Mouse (Mus musculus) heart, adult 9 months (tissue): ENCODE results near the gene Slc22a7.

Source experiments
- DNase-seq, 2 experiments: peaks; one replicate each; pipeline ENCODE4 v3.0.0; 2022; ENCODE audit warnings: low spot score in 2 of 2

Slc22a7 gene

DNA sequence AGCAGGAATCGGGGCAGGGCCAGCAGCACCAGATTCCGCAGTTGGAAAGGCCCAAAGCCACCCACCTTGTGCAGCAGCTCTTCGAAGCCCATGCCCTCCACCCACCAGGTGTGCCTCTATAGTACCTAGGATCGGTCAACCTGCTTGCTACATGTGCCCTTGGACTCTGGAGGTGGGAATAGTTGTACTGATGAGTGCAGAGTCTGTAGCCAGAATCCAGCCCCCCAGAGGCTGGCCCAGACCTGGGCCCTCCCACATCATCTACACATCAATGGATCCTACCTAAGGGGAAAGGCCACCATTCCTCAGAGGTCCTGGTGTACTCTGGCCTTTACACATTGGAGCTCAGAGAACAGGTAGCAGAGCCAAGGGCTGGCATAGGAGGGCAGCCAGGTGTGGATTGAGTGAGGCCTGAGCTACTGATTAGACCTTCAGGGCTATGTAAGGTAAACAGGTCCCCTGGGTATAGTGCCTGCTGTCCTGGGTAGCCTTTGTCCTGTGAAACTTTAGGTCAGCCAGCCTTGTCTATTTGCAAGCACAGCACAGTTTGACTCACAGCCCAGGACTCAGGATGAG, at the start of gene Slc22a7:
Slc22a7 (minus strand) TSS at position 160 of the 576 bp plus-strand sequence.
- no peak for DNase-seq

DNA sequence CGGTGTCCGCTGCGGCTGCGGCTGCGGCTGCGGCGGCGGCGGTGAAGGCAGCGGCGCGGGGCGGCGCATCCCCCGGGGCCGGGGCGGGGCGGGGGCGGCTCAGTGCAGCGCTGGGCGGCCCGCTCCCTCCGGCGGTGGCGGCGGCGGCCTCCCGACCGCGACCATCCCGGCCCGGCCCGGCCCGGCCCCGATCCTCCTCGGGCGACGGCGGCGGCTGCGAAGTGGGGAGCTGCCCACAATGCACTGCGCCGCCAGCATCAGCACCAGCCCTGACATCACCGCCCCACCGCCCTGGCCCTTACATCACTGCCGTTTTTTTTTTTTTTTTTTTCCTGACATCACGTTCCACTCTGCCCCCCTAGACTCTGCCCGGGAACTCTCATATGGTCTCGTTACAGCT, 49.2 kb upstream of the Slc22a7 start, which contains the start of gene Ttbk1:
Ttbk1 (minus strand) TSS at position 245 of the 400 bp plus-strand sequence.
- DNase-seq, result no peak

DNA sequence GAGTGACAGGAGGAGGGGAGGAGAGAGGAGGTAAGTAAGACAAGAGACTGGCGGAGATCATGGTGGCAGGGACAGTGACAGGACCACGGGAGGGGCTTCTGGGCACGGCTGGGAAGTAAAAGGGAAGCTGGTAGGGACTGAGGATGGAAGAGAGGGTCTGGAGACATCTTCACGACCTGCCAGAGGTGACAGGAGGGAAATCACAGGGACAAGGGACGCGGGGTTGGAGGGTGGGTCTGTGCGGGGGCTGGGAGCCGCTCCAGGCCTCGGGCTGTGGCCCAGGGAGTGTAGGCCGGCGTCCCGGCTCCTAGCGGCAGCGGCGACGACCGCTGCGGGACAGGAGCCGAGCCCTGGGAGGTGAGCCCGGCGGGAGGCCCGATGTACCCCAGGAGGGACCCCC, 48.7 kb upstream of the Slc22a7 start:
- DNase-seq, result no peak

DNA sequence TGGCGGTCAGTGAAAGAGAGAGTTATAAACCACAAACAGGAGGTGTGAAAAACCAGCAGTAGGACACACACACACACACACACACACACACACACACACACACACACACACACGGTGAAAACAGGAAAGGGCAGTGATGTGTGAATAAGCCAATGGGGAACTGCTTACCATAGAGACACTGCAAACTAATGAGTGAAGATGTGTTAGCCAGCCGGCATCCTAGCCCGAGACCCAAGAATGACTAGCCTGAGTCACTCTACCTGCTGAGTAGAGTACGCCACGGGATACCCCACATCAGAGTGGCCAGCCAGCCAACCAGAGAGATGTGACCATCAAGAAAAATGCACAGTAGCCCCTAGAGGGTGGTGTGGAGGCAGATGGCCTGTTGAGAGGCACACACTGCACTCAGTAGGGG, 46.2 kb upstream of the Slc22a7 start:
- DNase-seq, result no peak

DNA sequence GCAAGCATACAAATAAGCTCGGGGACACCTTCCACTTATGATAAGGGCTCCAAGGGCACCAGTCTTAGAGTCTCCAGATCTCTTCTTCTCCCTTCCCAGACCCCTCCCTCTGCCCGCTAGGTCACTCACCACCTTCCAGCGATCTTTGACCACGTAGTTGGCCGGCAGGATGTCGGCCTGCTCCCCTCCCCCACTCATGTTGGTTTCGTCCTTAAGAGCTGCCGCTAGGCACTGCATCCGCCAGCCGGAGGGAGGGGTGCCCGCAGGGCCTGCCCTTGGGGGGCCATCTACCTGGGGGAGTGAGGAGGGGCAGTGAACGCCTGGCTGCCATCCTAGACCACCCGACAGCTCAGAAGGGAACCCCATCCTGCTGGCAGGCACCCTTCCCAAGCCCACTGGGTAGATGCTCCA, 45.8 kb upstream of the Slc22a7 start:
- no peak for DNase-seq

DNA sequence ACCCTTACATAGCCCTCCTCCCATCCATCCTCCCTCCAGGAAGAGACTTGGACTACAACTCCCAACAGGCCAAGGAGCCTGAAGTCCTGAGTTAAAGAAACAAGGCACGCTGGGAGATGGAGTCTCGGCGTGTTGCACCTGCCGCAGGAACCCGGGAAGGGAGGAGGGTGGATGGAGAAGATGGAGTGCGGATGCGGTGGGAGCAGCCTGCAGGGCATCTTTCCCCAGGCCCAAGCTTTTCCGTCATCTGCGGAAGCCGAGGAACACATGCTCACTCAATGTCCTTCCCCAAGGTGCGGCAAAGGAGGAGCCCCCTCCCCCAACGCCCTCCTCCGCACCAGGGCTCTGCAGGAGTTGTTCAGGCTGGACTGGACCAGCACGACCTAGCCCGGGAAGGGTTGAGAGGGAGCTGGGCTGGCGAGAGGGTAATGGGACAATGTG, 45.3 kb upstream of the Slc22a7 start:
- no peak for DNase-seq

GRCm38 (mm10) chr17:46477286-46477685, 39.0 kb upstream of the Slc22a7 start:
- DNase-seq, result no peak

DNA sequence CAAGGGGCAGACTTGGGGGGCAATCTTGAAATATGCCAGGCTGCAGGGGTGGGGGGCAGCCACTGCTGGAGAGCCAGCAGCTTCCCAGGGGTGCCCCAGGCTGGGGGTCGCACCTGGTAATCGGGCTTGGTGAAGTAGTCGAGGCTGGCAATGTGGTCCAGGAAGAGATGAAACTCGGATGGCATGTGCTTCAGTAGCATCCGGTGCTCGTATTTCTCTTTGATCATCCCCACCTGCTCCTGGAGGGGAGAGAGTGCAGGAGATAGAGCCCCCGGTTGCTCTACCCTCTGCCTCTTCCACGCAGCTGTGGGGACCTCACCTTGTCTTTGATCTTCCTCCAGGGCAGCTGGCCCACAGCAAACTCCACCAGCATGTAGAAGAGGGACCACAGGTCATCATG, 38.3 kb upstream of the Slc22a7 start:
- no peak for DNase-seq

DNA sequence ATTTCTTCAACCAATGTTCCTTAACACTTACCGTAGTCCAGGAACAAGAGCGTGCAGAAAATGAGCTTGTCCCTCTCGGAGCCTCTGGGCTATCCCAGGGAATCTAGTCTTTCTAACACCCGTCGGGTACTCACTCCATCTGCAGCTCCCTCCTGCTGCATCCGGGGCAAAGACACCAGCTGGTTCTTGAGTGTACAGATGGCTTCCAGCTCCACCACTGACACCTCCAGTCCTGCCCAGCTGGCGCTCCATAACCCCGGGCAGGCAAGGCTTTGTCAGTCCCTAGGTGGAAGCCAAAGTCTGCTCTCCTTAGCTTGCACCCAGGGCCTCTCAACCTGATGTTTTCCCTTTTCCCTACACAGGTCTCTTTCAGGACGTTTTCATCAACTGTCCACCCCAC, 29.6 kb upstream of the Slc22a7 start:
- DNase-seq, result no peak

DNA sequence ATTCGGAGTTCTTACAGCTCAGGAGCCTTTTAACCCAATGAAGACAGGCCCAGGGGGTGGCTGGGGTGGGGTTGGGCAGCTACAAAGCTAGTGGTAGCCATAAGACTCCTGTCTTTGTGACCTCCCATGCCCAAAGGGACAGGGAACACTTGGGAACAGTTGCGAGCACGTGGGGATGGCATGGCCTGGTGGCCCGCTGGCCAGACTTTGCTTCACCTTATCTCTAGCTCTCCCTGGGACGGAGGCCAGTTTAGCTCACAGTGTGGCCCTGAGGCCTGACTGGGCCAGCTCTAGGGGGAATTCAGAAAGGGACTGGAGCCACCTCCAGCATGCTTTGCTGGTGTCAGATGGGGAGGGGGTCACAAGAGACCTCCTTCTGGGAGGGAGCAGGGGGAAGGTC, 24.0 kb upstream of the Slc22a7 start:
- peak; percentile 72 to 76 for DNase-seq

DNA sequence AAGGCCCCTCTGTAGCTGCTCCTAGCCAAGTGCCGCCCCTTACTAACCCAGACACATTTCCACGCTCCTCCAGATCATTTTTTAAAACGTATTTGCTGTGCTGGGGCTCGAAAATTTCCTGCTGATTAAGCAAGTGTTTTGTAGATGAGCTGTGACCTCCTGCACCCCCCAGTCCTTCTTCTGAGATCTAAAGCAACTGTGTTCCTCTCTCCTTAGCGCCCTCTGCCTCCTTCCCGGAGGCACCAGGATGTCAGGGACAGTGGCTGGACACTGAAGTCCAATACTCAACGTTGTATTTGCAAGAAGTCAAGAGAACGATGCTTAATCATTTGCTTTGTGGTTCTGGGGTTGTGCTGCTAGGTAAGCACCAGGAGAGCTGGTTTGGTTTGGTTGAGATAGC, 23.1 kb upstream of the Slc22a7 start:
- no peak for DNase-seq

- DNase-seq, result no peak
Observed at GRCm38 (mm10) chr17:46460673-46461072, 22.4 kb upstream of the Slc22a7 start.

DNA sequence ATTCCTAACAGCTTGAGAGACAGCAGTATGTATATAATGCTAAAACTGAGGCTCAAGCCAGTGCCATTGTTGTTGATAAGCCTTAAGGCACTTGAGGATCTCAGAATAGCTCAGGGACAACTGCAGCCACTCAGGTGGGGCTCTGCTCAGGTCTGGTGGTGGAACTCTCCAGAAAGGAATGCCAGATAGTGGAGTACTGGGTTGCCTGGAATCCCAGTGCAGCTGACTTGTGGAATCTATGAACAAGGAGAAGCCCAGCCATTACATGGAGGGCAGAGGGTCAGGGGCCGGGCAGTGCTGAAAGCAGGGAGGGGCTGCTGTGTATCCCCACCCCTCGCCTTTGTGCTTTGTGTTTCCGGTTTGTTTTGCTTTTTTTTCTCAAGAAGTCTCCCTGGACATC, 20.2 kb upstream of the Slc22a7 start:
- peak in 1 of 2 experiments; percentile 35 for DNase-seq

- DNase-seq, result no peak
Observed at GRCm38 (mm10) chr17:46457791-46458190, 19.5 kb upstream of the Slc22a7 start.

DNA sequence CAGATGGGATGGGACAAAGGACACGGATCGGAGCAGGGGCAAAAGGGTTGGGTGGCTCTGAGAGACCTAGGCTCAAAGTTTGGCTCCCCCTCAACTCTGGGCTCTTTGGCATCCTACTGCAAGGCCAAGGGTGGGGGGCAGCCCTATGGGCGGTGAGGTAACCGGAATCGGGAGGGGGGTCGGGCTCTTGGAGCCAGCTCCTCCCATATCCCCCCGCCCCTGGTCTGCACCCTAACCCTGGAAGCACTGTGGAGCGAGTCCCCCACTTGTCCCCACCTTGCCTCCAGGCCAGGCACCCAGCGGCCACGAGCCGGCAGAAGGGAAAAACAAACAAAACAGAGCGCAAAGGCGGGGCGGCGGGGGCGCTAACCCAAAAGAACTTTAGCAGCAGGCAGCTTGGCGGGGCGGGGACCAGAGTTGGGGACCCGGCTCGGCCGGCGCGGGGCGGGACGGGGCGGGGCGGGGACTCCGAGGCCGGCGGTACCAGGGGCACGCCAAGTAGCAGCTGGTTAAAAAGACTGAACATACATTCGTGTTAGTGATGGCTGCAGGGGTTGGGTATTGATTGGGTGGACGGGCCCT, 16.9 kb upstream of the Slc22a7 start:
- DNase-seq, result no peak

GRCm38 (mm10) chr17:46454539-46454938, 16.3 kb upstream of the Slc22a7 start:
- DNase-seq, result no peak

- DNase-seq, result no peak
Observed at GRCm38 (mm10) chr17:46453970-46454411, 15.7 kb upstream of the Slc22a7 start.

- DNase-seq, result no peak
Observed at GRCm38 (mm10) chr17:46453302-46453948, 15.2 kb upstream of the Slc22a7 start.

DNA sequence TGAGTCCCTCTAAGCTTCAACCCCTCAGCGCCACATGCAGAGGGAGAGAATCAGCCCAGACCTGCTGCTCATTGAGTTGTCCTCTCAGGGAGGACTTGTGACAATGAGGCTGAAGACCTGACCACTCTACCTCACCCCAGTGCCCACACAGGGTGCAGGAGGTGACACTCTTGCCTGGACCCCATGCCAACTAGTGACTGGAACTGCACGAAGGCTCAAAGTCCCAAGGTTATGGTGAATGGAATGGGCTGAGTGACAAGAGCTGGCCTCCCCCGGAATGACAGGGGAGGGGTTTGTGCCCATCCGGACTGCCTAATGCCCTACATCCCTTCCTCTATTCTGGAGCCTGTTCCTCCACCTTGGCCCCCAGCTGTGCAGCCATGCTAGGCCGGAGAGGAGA, 14.4 kb upstream of the Slc22a7 start:
- DNase-seq, result no peak

DNA sequence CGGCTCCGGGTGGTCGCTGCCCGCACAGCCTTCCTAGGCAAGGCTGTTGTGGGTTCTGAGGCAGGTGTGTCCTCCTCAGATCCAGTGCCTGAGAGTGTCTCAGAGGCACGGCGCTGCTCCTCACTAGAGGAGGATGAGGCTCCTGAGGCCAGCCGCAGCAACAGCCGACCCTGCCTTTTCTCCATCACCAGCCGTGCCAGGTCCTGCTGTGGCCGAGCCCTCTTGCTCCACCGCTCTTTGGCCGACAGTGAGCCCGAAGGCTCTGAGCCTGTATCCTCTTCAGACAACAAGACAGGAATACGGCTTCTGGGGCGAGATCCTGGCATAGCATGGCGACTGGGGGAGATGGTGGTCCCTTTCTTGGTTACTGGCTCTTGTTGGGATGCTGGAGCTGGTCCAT, 8.0 kb upstream of the Slc22a7 start:
- DNase-seq, result no peak

DNA sequence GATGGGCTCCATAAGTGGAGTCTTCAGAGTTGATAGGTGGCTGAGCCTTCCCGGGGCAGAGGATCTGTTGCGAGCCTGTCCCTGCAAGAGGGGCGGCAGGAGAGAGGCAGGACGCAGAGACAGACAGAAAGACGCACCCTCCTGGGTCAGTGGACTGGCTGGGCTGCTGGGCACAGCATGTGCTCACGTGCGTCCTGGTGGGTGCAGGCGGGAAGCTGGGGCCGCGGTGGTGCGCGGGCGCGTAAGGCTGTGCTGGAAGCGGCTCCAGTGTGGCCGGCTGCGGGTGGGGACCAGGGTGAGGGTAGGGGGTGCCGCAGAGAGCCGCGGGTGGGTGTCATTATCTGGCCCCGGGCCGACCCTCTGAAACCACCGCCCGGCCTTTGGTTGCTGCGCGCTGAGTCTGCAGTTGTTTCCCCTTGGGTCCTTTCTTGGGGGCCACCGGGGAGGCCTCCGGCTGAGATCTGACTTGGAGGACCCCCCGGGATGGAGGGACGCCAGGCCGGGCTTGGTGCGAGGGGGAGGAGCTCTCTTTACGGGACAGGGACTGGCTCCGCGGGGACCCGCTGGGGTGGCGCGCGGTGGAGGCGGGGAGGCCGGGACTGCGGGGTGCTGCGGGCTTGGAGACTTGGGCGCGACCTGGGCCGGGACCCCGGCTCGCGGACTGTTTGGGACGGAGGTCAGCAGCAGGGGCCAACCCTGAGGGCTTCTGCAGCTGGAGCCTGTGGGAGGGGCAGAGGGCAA, 6.8 kb upstream of the Slc22a7 start:
- DNase-seq, result no peak

GRCm38 (mm10) chr17:46439176-46439575, 919 bp upstream of the Slc22a7 start:
- no peak for DNase-seq
